Mouse (Mus musculus) liver, embryonic 14.5 days (tissue): ENCODE measurements around the gene Lyrm7. TPM values are rescaled to one million over a fixed set of nuclear protein-coding genes. Genes with fewer than 3 reads are reported as not detected.
A peak's percentile ranks its signal among the peaks of the same experiment; 100 is the strongest.

ENCODE experiments used
- ATAC-seq: fragments of 200-750 bp; cut with Nextera tagmentation; 2 replicates; pipeline ENCODE4 v1.8.0; 2017; ENCODE audit warnings: moderate number of reproducible peaks, mild to moderate bottlenecking, moderate library complexity; ENCODE audit not compliant: insufficient read depth
- DNase-seq, 3 experiments: peaks; one replicate each; pipeline ENCODE4 v3.0.0-alpha.2; 2012 to 2013; ENCODE audit warnings: low read depth in 3 of 3, low spot score in 3 of 3
- H3K27ac ChIP-seq: fragments of 300-500 bp; sonication (generic); 2 replicates; pipeline ENCODE4 v1.5.1; 2014; ENCODE audit warnings: moderate library complexity, mild to moderate bottlenecking, control low read depth, inconsistent platforms
- H3K27me3 ChIP-seq: fragments of 300-500 bp; sonication (generic); 2 replicates; pipeline ENCODE4 v1.6.1; 2014; ENCODE audit warnings: mild to moderate bottlenecking, low read length, moderate library complexity; ENCODE audit not compliant: control insufficient read depth, insufficient read depth
- H3K36me3 ChIP-seq: fragments of 300-500 bp; sonication (generic); replicated peaks from 2 replicates; pipeline ENCODE4 v1.6.1; 2014; ENCODE audit warnings: low read depth; ENCODE audit not compliant: control insufficient read depth, insufficient read depth
- H3K4me1 ChIP-seq, 2 experiments: fragments of 200-500 bp in 1 of 2; fragments of 300-500 bp in 1 of 2; sonication (generic) in 1 of 2; replicated peaks; 2 replicates each; pipeline ENCODE4 v1.6.1; 2012 to 2014; ENCODE audit warnings: antibody characterized with exemption in 1 of 2, inconsistent platforms in 1 of 2, low read length in 1 of 2; ENCODE audit not compliant: control insufficient read depth in 2 of 2, insufficient read depth in 2 of 2
- H3K4me2 ChIP-seq: fragments of 300-500 bp; sonication (generic); 2 replicates; pipeline ENCODE4 v1.6.1; 2014; ENCODE audit warnings: low read depth, mild to moderate bottlenecking, control low read depth, moderate library complexity
- H3K4me3 ChIP-seq, 2 experiments: fragments of 200-500 bp in 1 of 2; fragments of 300-500 bp in 1 of 2; sonication (generic) in 1 of 2; 2 replicates each; pipeline ENCODE4 v1.5.1; 2012 to 2014; ENCODE audit warnings: low read depth in 2 of 2, low read length in 2 of 2, mild to moderate bottlenecking in 2 of 2, control low read depth in 1 of 2, inconsistent platforms in 1 of 2, moderate library complexity in 1 of 2; ENCODE audit not compliant: insufficient read depth in 1 of 2
- H3K9ac ChIP-seq: fragments of 300-500 bp; sonication (generic); replicated peaks from 2 replicates; pipeline ENCODE4 v1.6.1; 2014; ENCODE audit warnings: mild to moderate bottlenecking, control low read depth, moderate library complexity
- H3K9me3 ChIP-seq: fragments of 300-500 bp; sonication (generic); 2 replicates; pipeline ENCODE4 v1.6.1; 2016; ENCODE audit warnings: low read length, mixed read lengths; ENCODE audit not compliant: control insufficient read depth
- CTCF ChIP-seq: IDR thresholded peaks from 2 replicates; pipeline ENCODE4 v1.5.1; 2016; ENCODE audit warnings: antibody characterized with exemption, low read depth, control low read depth
- EP300 ChIP-seq: IDR thresholded peaks from 2 replicates; pipeline ENCODE4 v1.6.1; 2016; ENCODE audit warnings: antibody characterized with exemption, low read depth
- WGBS: fragments of 180-500 bp; shearing (Covaris S2); extraction: QIAGEN DNeasy Blood & Tissue Kit; methylation state at CpG from one replicate; pipeline ENCODE4 v1.1.7; 2014; ENCODE audit not compliant: insufficient replicate concordance; 5-methylcytosine and 5-hydroxymethylcytosine counted together
- polyA plus RNA-seq, 2 experiments: library from polyadenylated mRNA; depleted of rRNA in 1 of 2; stranded (reverse) in 1 of 2; unstranded in 1 of 2; fragments of >200 nt; fragmentation: Nextera tagmentation in 1 of 2; extraction: Ambion mirVana in 1 of 2; gene quantifications; 2 replicates each; pipeline versions ENCODE4 v1.2.1 to v1.2.3; 2012 to 2014

Gene Lyrm7
- polyA plus RNA-seq, 2 experiments: 2.0 to 5.4 TPM

- TF ChIP-seq CTCF (0 out of 2 replicates have a peak, but pooled peaks have one; percentile 3), EP300 (no peak)
- DNase-seq: no peak
- 76% methylated on average over 12 of the region's 12 CpGs for WGBS
- no peak overlapping the region for H3K9ac ChIP-seq
- no peak overlapping the region for H3K4me2 ChIP-seq
- no peaks in the 10 kb centered on the region for H3K27me3 ChIP-seq
- no peak overlapping the region for H3K4me3 ChIP-seq
- H3K4me1 ChIP-seq: peaks cover 0 to 9% of the 10 kb centered on the region in 2 experiments; a peak in 1 of 4 replicates
- H3K36me3 ChIP-seq: no peaks in the 10 kb centered on the region
- no peak overlapping the region for H3K27ac ChIP-seq
- no peak for ATAC-seq
- H3K9me3 ChIP-seq: no peaks in the 10 kb centered on the region
These were observed 9.1 kb downstream of the Lyrm7 start for GRCm38 (mm10) chr11:54851656-54852055.

DNA sequence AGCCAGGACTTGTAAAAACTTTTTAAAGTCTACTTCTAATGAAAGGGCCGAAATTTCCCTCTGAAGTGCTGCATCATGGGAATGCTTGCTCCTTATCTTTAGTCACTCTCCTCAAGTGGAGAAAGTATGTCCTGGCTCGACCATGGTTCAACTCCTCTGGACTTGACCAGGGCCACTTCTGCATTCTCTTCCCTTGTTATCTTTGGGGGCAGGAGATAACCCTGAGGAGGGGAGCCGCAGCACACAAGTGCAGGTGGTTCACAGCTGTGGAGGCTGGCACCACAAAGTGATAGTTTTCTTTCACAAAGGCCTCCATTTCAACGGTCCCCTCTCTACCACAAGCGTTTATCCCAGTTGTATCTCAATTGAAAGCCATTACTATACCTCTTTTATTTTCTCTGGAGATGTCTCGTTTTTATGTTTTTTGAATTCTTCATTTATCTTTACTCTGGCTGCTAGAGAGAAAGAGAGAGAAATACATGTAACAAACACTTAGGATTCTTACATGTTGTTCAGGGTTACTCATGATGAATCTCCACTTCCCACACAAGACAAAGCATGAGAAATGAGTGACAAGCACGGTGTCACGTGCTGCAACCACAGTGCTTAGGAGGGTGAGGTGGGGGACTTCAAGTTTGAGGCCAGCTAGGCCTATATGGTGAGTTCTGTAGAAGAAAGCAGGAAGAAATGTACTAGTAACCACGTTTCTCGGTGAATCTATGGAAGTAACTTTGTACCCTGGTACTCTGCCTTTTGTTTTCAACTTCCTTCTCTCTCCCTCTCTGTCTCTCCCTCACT is 10.6 kb downstream of the Lyrm7 start:
- no peak for ATAC-seq
- Histone ChIP-seq H3K27me3 (no peaks in the 10 kb centered on the region), H3K36me3 (no peaks in the 10 kb centered on the region), H3K4me2 (no peak overlapping the region), H3K27ac (no peak overlapping the region), H3K4me3 (no peak overlapping the region), H3K4me1 (peaks cover 0 to 9% of the 10 kb centered on the region in 2 experiments; a peak in 1 of 4 replicates), H3K9me3 (no peaks in the 10 kb centered on the region), H3K9ac (no peak overlapping the region)
- no peak for DNase-seq
- no peak for TF ChIP-seq EP300
- TF ChIP-seq CTCF: no peak
- WGBS: 20% methylated on average over 10 of the region's 10 CpGs

GRCm38 (mm10) chr11:54845470-54846442 is 15.0 kb downstream of the Lyrm7 start:
- Histone ChIP-seq H3K4me2 (no peak overlapping the region), H3K4me1 (peaks cover 0 to 13% of the 10 kb centered on the region in 2 experiments; a peak in 1 of 4 replicates), H3K9me3 (no peaks in the 10 kb centered on the region), H3K27me3 (no peaks in the 10 kb centered on the region), H3K9ac (no peak overlapping the region), H3K27ac (no peak overlapping the region), H3K36me3 (no peaks in the 10 kb centered on the region), H3K4me3 (no peak overlapping the region)
- 53% methylated on average over 8 of the region's 8 CpGs for WGBS
- no peak for DNase-seq
- no peak for ATAC-seq
- TF ChIP-seq EP300: no peak
- TF ChIP-seq CTCF: no peak

GRCm38 (mm10) chr11:54844959-54845358 is 15.8 kb downstream of the Lyrm7 start:
- Histone ChIP-seq H3K4me3 (no peak overlapping the region), H3K9ac (no peak overlapping the region), H3K4me2 (no peak overlapping the region), H3K4me1 (peaks cover 0 to 8% of the 10 kb centered on the region in 2 experiments; a peak in 1 of 4 replicates), H3K9me3 (no peaks in the 10 kb centered on the region), H3K36me3 (no peaks in the 10 kb centered on the region), H3K27ac (no peak overlapping the region), H3K27me3 (no peaks in the 10 kb centered on the region)
- TF ChIP-seq CTCF (no peak), EP300 (no peak)
- ATAC-seq (no peak), DNase-seq (no peak)
- WGBS: 37% methylated on average over 5 of the region's 5 CpGs
